Mouse (Mus musculus) liver, embryonic 14.5 days (tissue): ENCODE data around the gene Chchd4.

Experiments
- CTCF ChIP-seq: IDR thresholded peaks from 2 replicates; pipeline ENCODE4 v1.5.1; 2016; ENCODE audit warnings: antibody characterized with exemption, low read depth, control low read depth
- EP300 ChIP-seq: IDR thresholded peaks from 2 replicates; pipeline ENCODE4 v1.6.1; 2016; ENCODE audit warnings: antibody characterized with exemption, low read depth

GRCm38 (mm10) chr6:91515545-91516449 lies 42.5 kb upstream of the Chchd4 start, which contains the start of the genes Xpc and Lsm3:
- TF ChIP-seq CTCF (0 out of 2 replicates have a peak, but pooled peaks have one; percentile 20), EP300 (peak; percentile 64; the same call in 1 of the 2 replicates)
